In genomic region chr17:35829737-35830136, GRCm38 (mm10) we compare ENCODE assay signal across 8 mouse cellular contexts. TPM values are rescaled to one million over a fixed set of nuclear protein-coding genes. Genes with fewer than 3 reads are reported as not detected.
DNase-seq lines count a peak whose midpoint lies in the region; ATAC-seq and TF ChIP-seq lines count a peak whose summit lies in the region.

No protein-coding gene starts in this region.

- H3K4me3 ChIP-seq in forebrain, embryonic 10.5 days, result peak overlapping the region; percentile 27
- H3K4me3 ChIP-seq in heart, postnatal 0 days (ENCODE audit: low read depth, low read length), result no peak overlapping the region; the same call in 1 of the 2 replicates
- no peak overlapping the region for H3K4me3 ChIP-seq in lung, adult 2 months (replicated peaks; ENCODE audit: extremely low read depth, low read depth, low read length)
- H3K4me3 ChIP-seq in neural tube, embryonic 15.5 days (replicated peaks), result 0 out of 2 replicates have a peak overlapping the region, but pooled peaks have one; percentile 6
- no peak overlapping the region for H3K4me3 ChIP-seq in thymus, adult 2 months (ENCODE audit: control insufficient read depth, insufficient read depth, low read length)

- peak; percentile 78 for ATAC-seq in heart, postnatal 0 days (ENCODE audit: insufficient read depth, low read depth)
- ATAC-seq in neural tube, embryonic 15.5 days (ENCODE audit: low FRiP score), result peak; percentile 55

- peak; percentile 87 to 88 for DNase-seq in CD8-positive naive resting alpha-beta T cell, adult 2 months (ENCODE audit: low read depth in 2 of 2, low spot score in 2 of 2)
- peak; percentile 89 for DNase-seq in brain, embryonic 14.5 days (ENCODE audit: low read depth)
- DNase-seq in forebrain, embryonic 10.5 days (ENCODE audit: extremely low spot score, low spot score), result peak; percentile 86
- DNase-seq in heart, postnatal 0 days (ENCODE audit: low spot score), result peak; percentile 89
- DNase-seq in kidney, postnatal 25 days, result peak; percentile 92 to 93
- DNase-seq in lung, adult 2 months, result peak; percentile 79
- DNase-seq in thymus, adult 2 months, result peak; percentile 91

- H3K9me3 ChIP-seq in forebrain, embryonic 10.5 days, result no peaks in the 10 kb centered on the region
- no peaks in the 10 kb centered on the region for H3K9me3 ChIP-seq in heart, postnatal 0 days (replicated peaks; ENCODE audit: control insufficient read depth, low read length)
- H3K9me3 ChIP-seq in neural tube, embryonic 15.5 days (replicated peaks), result no peaks in the 10 kb centered on the region

- peak overlapping the region; percentile 51 for H3K27ac ChIP-seq in forebrain, embryonic 10.5 days
- peak overlapping the region; percentile 36; the same call in 1 of the 2 replicates for H3K27ac ChIP-seq in heart, postnatal 0 days (ENCODE audit: low read depth)
- no peak overlapping the region for H3K27ac ChIP-seq in neural tube, embryonic 15.5 days (replicated peaks)
- peak overlapping the region; percentile 41; the same call in 1 of the 2 replicates for H3K27ac ChIP-seq in thymus, adult 2 months (ENCODE audit: control insufficient read depth, insufficient read depth, low read length)

- peak overlapping the region; percentile 38 for H3K4me2 ChIP-seq in heart, postnatal 0 days (ENCODE audit: low read depth, low read length)
- H3K4me2 ChIP-seq in neural tube, embryonic 15.5 days, result peak overlapping the region; percentile 28

- H3K9ac ChIP-seq in heart, postnatal 0 days (replicated peaks; ENCODE audit: low read depth, low read length), result no peak overlapping the region
- peak overlapping the region; percentile 30; the same call in 1 of the 2 replicates for H3K9ac ChIP-seq in neural tube, embryonic 15.5 days (replicated peaks)

- no peaks in the 10 kb centered on the region for H3K27me3 ChIP-seq in forebrain, embryonic 10.5 days (ENCODE audit: poor library complexity, severe bottlenecking)
- no peaks in the 10 kb centered on the region for H3K27me3 ChIP-seq in heart, postnatal 0 days (ENCODE audit: control insufficient read depth, insufficient read depth, low read length)
- no peaks in the 10 kb centered on the region for H3K27me3 ChIP-seq in neural tube, embryonic 15.5 days (replicated peaks)
- H3K27me3 ChIP-seq in thymus, adult 2 months (ENCODE audit: control insufficient read depth, insufficient read depth, low read length), result no peaks in the 10 kb centered on the region

- no peak for TF ChIP-seq EP300 in heart, postnatal 0 days (IDR thresholded peaks at IDR 0.05; ENCODE audit: low read depth)

- TF ChIP-seq CTCF in brain, embryonic 14.5 days (IDR thresholded peaks at IDR 0.05; ENCODE audit: borderline replicate concordance, extremely low read depth, insufficient read depth, insufficient read length), result peak; percentile 89
- peak; percentile 92 for TF ChIP-seq CTCF in heart, postnatal 0 days (IDR thresholded peaks at IDR 0.05; ENCODE audit: low read depth)
- peak; percentile 71 for TF ChIP-seq CTCF in lung, adult 2 months (IDR thresholded peaks at IDR 0.05; ENCODE audit: insufficient read depth, low read length)
- TF ChIP-seq CTCF in thymus, adult 2 months (IDR thresholded peaks at IDR 0.05; ENCODE audit: borderline replicate concordance, control insufficient read depth, extremely low read depth, insufficient read depth, low read length, poor library complexity), result peak; percentile 96

- peaks cover 29% of the 10 kb centered on the region for H3K4me1 ChIP-seq in forebrain, embryonic 10.5 days
- peaks cover 5% of the 10 kb centered on the region; the same call in 1 of the 2 replicates for H3K4me1 ChIP-seq in heart, postnatal 0 days (ENCODE audit: control insufficient read depth, insufficient read depth)
- peaks cover 6% of the 10 kb centered on the region; the same call in 1 of the 2 replicates for H3K4me1 ChIP-seq in lung, adult 2 months (ENCODE audit: control insufficient read depth, insufficient read depth, low read length)
- peaks cover 41% of the 10 kb centered on the region for H3K4me1 ChIP-seq in neural tube, embryonic 15.5 days
- peaks cover 5% of the 10 kb centered on the region for H3K4me1 ChIP-seq in thymus, adult 2 months (replicated peaks; ENCODE audit: control insufficient read depth, insufficient read depth, low read length)

- peaks cover 96% of the 10 kb centered on the region for H3K36me3 ChIP-seq in forebrain, embryonic 10.5 days (replicated peaks)
- H3K36me3 ChIP-seq in heart, postnatal 0 days (replicated peaks; ENCODE audit: control insufficient read depth, insufficient read depth, low read length), result peaks cover 80% of the 10 kb centered on the region
- H3K36me3 ChIP-seq in neural tube, embryonic 15.5 days, result peaks cover 68% of the 10 kb centered on the region
- H3K36me3 ChIP-seq in thymus, adult 2 months (ENCODE audit: control insufficient read depth, insufficient read depth, low read length), result peaks cover 21% of the 10 kb centered on the region

- WGBS in forebrain, embryonic 10.5 days, result 5% methylated on average over 21 of the region's 21 CpGs
- WGBS in heart, postnatal 0 days, result 1% methylated on average over 21 of the region's 21 CpGs
- WGBS in lung, adult 2 months, result 5% methylated on average over 21 of the region's 21 CpGs
- WGBS in neural tube, embryonic 15.5 days, result 3% methylated on average over 21 of the region's 21 CpGs
- WGBS in thymus, adult 2 months, result 2% methylated on average over 21 of the region's 21 CpGs

- TF ChIP-seq POLR2A in brain, embryonic 14.5 days (IDR thresholded peaks at IDR 0.05; ENCODE audit: borderline replicate concordance, extremely low read depth, insufficient read depth, insufficient read length, poor library complexity, severe bottlenecking), result no peak
- TF ChIP-seq POLR2A in lung, adult 2 months (IDR thresholded peaks at IDR 0.05; ENCODE audit: borderline replicate concordance, extremely low read depth, low read depth, low read length), result no peak
- TF ChIP-seq POLR2A in thymus, adult 2 months (IDR thresholded peaks at IDR 0.05; ENCODE audit: control insufficient read depth, extremely low read depth, insufficient read depth, low read length, poor library complexity), result no peak

RNA-seq across cellular contexts. Expression of gene Flot1, which starts 6.7 kb away (rescaled TPM):
- 87.1 and 101 TPM in 2 replicates for polyA plus RNA-seq in brain, embryonic 14.5 days (2012; rRNA removed)
- 49.7 and 51.6 TPM in 2 replicates for polyA plus RNA-seq in forebrain, embryonic 10.5 days (2016; fragmentation: Nextera tagmentation; extraction: Ambion mirVana)
- total RNA-seq in heart, postnatal 0 days (2014; rRNA removed; ENCODE audit: low replicate concordance), result 161 and 163 TPM in 2 replicates
- polyA plus RNA-seq in heart, postnatal 0 days (2015; fragmentation: Nextera tagmentation; extraction: Ambion mirVana), result 122 and 132 TPM in 2 replicates
- polyA plus RNA-seq in lung, adult 2 months (2012; rRNA removed), result 81.9 and 89.7 TPM in 2 replicates
- polyA plus RNA-seq in neural tube, embryonic 15.5 days (2015; fragmentation: Nextera tagmentation; extraction: Ambion mirVana), result 131 and 141 TPM in 2 replicates
- polyA plus RNA-seq in thymus, adult 2 months (2012; rRNA removed), result 62.4 and 70.4 TPM in 2 replicates

RNA-seq across cellular contexts. Expression of gene Ier3, which starts 8.3 kb away (rescaled TPM):
- 4.8 and 5.1 TPM in 2 replicates for polyA plus RNA-seq in brain, embryonic 14.5 days (2012; rRNA removed)
- polyA plus RNA-seq in forebrain, embryonic 10.5 days (2016; fragmentation: Nextera tagmentation; extraction: Ambion mirVana), result 4.6 and 5.3 TPM in 2 replicates
- total RNA-seq in heart, postnatal 0 days (2014; rRNA removed; ENCODE audit: low replicate concordance), result 41.7 and 50.5 TPM in 2 replicates
- polyA plus RNA-seq in heart, postnatal 0 days (2015; fragmentation: Nextera tagmentation; extraction: Ambion mirVana), result 70.7 and 79.4 TPM in 2 replicates
- 133 TPM in 2 replicates for polyA plus RNA-seq in lung, adult 2 months (2012; rRNA removed)
- polyA plus RNA-seq in neural tube, embryonic 15.5 days (2015; fragmentation: Nextera tagmentation; extraction: Ambion mirVana), result 14.9 and 15.5 TPM in 2 replicates
- polyA plus RNA-seq in thymus, adult 2 months (2012; rRNA removed), result 6.2 and 6.4 TPM in 2 replicates

RNA-seq across cellular contexts. Expression of gene Tubb5, which starts 8.4 kb away (rescaled TPM):
- polyA plus RNA-seq in brain, embryonic 14.5 days (2012; rRNA removed), result 3,347 and 3,555 TPM in 2 replicates
- 1,607 and 1,608 TPM in 2 replicates for polyA plus RNA-seq in forebrain, embryonic 10.5 days (2016; fragmentation: Nextera tagmentation; extraction: Ambion mirVana)
- 1,043 and 1,325 TPM in 2 replicates for total RNA-seq in heart, postnatal 0 days (2014; rRNA removed; ENCODE audit: low replicate concordance)
- 259 and 267 TPM in 2 replicates for polyA plus RNA-seq in heart, postnatal 0 days (2015; fragmentation: Nextera tagmentation; extraction: Ambion mirVana)
- 258 and 298 TPM in 2 replicates for polyA plus RNA-seq in lung, adult 2 months (2012; rRNA removed)
- 1,339 and 1,471 TPM in 2 replicates for polyA plus RNA-seq in neural tube, embryonic 15.5 days (2015; fragmentation: Nextera tagmentation; extraction: Ambion mirVana)
- polyA plus RNA-seq in thymus, adult 2 months (2012; rRNA removed), result 1,522 and 2,049 TPM in 2 replicates

RNA-seq across cellular contexts. Expression of gene Mdc1, which starts 11.6 kb away (rescaled TPM):
- polyA plus RNA-seq in brain, embryonic 14.5 days (2012; rRNA removed), result 18.8 and 23.7 TPM in 2 replicates
- polyA plus RNA-seq in forebrain, embryonic 10.5 days (2016; fragmentation: Nextera tagmentation; extraction: Ambion mirVana), result 26.9 and 29.3 TPM in 2 replicates
- total RNA-seq in heart, postnatal 0 days (2014; rRNA removed; ENCODE audit: low replicate concordance), result 5.4 and 25.0 TPM in 2 replicates
- 2.3 and 3.0 TPM in 2 replicates for polyA plus RNA-seq in heart, postnatal 0 days (2015; fragmentation: Nextera tagmentation; extraction: Ambion mirVana)
- polyA plus RNA-seq in lung, adult 2 months (2012; rRNA removed), result 6.8 and 8.2 TPM in 2 replicates
- polyA plus RNA-seq in neural tube, embryonic 15.5 days (2015; fragmentation: Nextera tagmentation; extraction: Ambion mirVana), result 7.9 and 9.7 TPM in 2 replicates
- 17.4 and 22.4 TPM in 2 replicates for polyA plus RNA-seq in thymus, adult 2 months (2012; rRNA removed)

RNA-seq across cellular contexts. Expression of gene Nrm, which starts 31.4 kb away (rescaled TPM):
- 26.9 and 38.3 TPM in 2 replicates for polyA plus RNA-seq in brain, embryonic 14.5 days (2012; rRNA removed)
- polyA plus RNA-seq in forebrain, embryonic 10.5 days (2016; fragmentation: Nextera tagmentation; extraction: Ambion mirVana), result 81.9 and 84.0 TPM in 2 replicates
- 16.1 and 36.2 TPM in 2 replicates for total RNA-seq in heart, postnatal 0 days (2014; rRNA removed; ENCODE audit: low replicate concordance)
- polyA plus RNA-seq in heart, postnatal 0 days (2015; fragmentation: Nextera tagmentation; extraction: Ambion mirVana), result 18.0 and 21.6 TPM in 2 replicates
- polyA plus RNA-seq in lung, adult 2 months (2012; rRNA removed), result 16.5 and 26.2 TPM in 2 replicates
- 17.6 and 26.7 TPM in 2 replicates for polyA plus RNA-seq in neural tube, embryonic 15.5 days (2015; fragmentation: Nextera tagmentation; extraction: Ambion mirVana)
- 82.8 and 111 TPM in 2 replicates for polyA plus RNA-seq in thymus, adult 2 months (2012; rRNA removed)

Comparison
In these comparisons a context has a peak if more than half of its experiments do, and no peak if none do; other contexts are left out.
1. H3K4me3 ChIP-seq: peak in forebrain, embryonic 10.5 days (single experiment) and neural tube, embryonic 15.5 days (single experiment); none in heart, postnatal 0 days (single experiment), lung, adult 2 months (single experiment) and thymus, adult 2 months (single experiment).
2. Peak in every context shown above with its lines, with median percentiles within 50 percentile points of each other: DNase-seq and CTCF ChIP-seq.